Mouse (Mus musculus) erythroblast, embryonic 14.5 days (primary cell): ENCODE results near the gene Lgals8.

ENCODE experiments used
- GATA1 ChIP-seq: IDR thresholded peaks from 2 replicates; pipeline ENCODE4 v1.6.1; 2012; ENCODE audit warnings: low read length, inconsistent platforms, mixed read lengths
- TAL1 ChIP-seq: IDR thresholded peaks from 3 replicates; pipeline ENCODE4 v1.6.1; 2012; ENCODE audit warnings: low read length, inconsistent platforms, mixed read lengths

DNA sequence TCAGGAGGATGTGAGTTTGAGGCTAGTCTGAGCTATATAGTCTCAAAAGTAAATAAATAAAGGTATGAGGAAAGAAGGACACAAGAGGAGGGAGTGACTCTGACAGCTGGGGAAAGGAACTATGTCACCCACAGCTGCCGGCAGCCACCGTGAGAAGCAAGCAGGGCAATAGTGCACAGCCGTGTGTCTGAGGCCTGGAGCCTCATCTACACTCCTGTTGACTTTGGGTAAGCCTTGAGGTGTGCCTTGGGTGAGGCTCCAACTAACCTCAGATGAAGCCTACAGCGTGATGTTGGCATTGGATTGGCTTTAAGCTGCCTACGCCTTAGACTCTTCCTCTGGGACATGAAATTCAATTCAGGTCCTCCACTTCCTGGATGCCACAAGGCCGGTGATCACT, 45.3 kb upstream of the Lgals8 start:
- TF ChIP-seq GATA1 (no peak), TAL1 (no peak)
